Mouse (Mus musculus) cortical plate, adult 2 months (tissue): Measurements from ENCODE around the gene Il13ra1. TPM values are rescaled to one million over a fixed set of nuclear protein-coding genes. Genes with fewer than 3 reads are reported as not detected.
A peak's percentile ranks its signal among the peaks of the same experiment; 100 is the strongest.

Source experiments
- H3K27ac ChIP-seq: fragments of 200-500 bp; 2 replicates; pipeline ENCODE4 v1.5.1; 2012; ENCODE audit warnings: low read length, control low read depth, inconsistent platforms; ENCODE audit not compliant: insufficient read depth
- H3K4me1 ChIP-seq: fragments of 200-500 bp; 2 replicates; pipeline ENCODE4 v1.6.1; 2011; ENCODE audit warnings: low read length; ENCODE audit not compliant: control insufficient read depth, insufficient read depth
- H3K4me3 ChIP-seq: fragments of 200-500 bp; 2 replicates; pipeline ENCODE4 v1.5.1; 2011; ENCODE audit warnings: mild to moderate bottlenecking, low read length, control low read depth; ENCODE audit not compliant: insufficient read depth
- CTCF ChIP-seq: fragments of 200-500 bp; IDR thresholded peaks from 2 replicates; pipeline ENCODE4 v1.5.1; 2011; ENCODE audit warnings: mild to moderate bottlenecking, control low read depth, low read length; ENCODE audit not compliant: insufficient read depth; ENCODE audit errors: extremely low read depth
- POLR2A ChIP-seq: fragments of 200-500 bp; IDR thresholded peaks from 2 replicates; pipeline ENCODE4 v1.6.1; 2011; ENCODE audit warnings: mild to moderate bottlenecking, low read length, control low read depth; ENCODE audit not compliant: insufficient read depth; ENCODE audit errors: extremely low read depth
- polyA plus RNA-seq: library from polyadenylated mRNA; depleted of rRNA; stranded (reverse); fragments of >200 nt; gene quantifications from 2 replicates; pipeline ENCODE4 v1.2.3, GENCODE M21; 2012; rRNA removed

Il13ra1 gene
- polyA plus RNA-seq, result 2.9 and 3.0 TPM in 2 replicates

DNA sequence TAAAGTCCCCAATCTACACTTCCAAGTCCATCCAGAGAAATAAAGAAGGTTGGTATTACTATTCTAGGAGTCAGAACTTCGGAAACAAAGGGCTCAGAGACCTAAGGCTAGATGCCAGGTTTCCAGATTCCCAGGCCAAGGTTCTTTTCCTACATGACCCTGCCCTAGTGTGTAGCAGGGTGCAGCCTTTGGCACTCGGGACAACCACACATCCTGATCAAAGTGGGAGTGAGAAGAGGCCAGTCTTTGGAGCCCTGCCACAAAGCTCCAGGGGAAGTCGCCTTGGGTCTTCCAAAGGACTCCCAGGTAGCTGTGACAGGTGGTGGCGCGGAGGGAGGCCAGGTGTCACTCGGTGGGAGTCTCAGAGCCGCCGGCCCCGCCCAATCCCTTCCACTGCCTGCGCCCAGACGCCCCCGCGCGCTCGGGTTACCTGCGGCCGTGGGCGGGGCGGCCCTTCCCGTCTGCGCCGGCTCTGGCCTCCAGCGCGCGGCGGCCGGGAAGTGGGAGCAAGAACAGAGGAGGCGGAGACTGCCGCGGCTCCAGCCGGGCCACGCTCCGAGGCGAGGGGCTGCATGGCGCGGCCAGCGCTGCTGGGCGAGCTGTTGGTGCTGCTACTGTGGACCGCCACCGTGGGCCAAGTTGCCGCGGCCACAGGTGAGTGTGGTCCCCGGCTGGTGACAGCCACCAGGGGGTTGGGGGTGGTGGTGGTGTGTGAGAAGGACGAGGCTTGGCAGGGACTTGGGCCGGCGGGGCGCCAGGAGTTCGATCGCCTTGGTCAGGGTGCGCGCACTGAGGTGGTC, at the start of gene Il13ra1:
Gene Il13ra1 (plus strand): TSS at position 489 of the 800 bp plus-strand sequence.
- TF ChIP-seq POLR2A (no peak), CTCF (no peak)

DNA sequence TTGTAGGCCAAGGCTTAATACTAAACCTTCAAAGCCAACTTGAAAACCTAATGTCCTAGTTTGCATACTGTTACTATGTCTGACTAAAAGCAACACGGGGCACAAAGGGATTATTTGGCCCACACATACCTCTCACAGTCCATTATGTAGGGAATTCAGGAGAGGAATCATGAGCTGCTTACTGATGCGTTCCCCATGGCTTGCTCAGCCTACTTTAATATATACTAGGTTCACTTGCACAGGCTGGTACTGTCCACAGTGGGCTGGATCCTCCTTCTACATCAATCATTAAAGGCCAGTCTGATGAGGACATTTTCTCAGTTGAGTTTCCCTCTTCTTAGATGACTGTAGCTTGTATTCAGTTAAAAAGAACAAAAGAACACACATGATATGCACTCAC, 37.9 kb upstream of the Il13ra1 start:
- no peaks in the 10 kb centered on the region for H3K4me1 ChIP-seq
- no peak overlapping the region for H3K27ac ChIP-seq
- TF ChIP-seq CTCF, result no peak
- TF ChIP-seq POLR2A, result no peak
- H3K4me3 ChIP-seq, result no peak overlapping the region

More for the DNA sequence above, at the start of gene Il13ra1:
- 0 out of 2 replicates have a peak within 1 kb of the TSS, but pooled peaks have one; percentile 23 for H3K27ac ChIP-seq
- H3K4me3 ChIP-seq, result peak within 1 kb of the TSS; percentile 38
- no peaks in the 10 kb centered on the region for H3K4me1 ChIP-seq

DNA sequence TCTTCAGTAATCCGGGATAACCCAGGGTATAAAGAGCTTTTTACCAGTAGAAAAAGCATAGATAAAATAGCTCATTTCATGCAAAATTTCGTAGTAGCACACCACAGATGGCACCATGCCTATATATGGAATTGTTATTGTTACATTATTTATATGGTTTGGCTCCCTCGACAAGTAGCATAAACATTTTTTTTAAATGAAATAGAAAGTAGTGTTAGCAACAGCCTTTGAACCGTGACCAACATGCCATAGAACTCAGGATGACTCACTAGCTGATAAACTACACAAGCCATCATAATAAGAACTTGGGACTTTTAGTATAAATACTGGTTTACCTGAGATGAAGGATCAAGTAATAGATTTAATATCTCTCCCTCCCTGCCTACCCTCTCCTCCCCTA, 34.7 kb upstream of the Il13ra1 start:
- no peaks in the 10 kb centered on the region for H3K4me1 ChIP-seq
- TF ChIP-seq POLR2A, result no peak
- no peak for TF ChIP-seq CTCF
- no peak overlapping the region for H3K27ac ChIP-seq
- no peak overlapping the region for H3K4me3 ChIP-seq

DNA sequence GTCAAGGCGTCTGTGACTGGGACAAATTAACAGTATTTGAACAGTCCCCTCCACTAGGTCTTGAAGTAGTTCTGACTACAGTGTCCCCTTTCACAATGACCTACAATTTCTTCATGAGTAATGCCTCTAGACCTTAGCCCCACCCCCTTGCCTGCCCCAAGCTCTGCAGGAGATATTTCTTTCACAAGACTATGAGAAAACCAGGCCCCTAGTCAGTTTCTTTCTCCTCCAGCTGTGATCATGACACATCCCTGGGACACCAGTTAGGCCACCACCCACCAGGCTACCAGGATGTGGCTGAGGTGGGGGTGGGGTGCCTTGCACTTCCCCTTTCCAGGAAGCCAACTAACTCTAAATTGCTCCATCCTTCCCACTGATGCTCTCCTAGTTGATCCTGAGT, 29.0 kb upstream of the Il13ra1 start:
- TF ChIP-seq CTCF, result no peak
- no peak for TF ChIP-seq POLR2A
- no peak overlapping the region; the same call in 1 of the 2 replicates for H3K27ac ChIP-seq
- H3K4me1 ChIP-seq, result no peaks in the 10 kb centered on the region
- H3K4me3 ChIP-seq, result no peak overlapping the region

DNA sequence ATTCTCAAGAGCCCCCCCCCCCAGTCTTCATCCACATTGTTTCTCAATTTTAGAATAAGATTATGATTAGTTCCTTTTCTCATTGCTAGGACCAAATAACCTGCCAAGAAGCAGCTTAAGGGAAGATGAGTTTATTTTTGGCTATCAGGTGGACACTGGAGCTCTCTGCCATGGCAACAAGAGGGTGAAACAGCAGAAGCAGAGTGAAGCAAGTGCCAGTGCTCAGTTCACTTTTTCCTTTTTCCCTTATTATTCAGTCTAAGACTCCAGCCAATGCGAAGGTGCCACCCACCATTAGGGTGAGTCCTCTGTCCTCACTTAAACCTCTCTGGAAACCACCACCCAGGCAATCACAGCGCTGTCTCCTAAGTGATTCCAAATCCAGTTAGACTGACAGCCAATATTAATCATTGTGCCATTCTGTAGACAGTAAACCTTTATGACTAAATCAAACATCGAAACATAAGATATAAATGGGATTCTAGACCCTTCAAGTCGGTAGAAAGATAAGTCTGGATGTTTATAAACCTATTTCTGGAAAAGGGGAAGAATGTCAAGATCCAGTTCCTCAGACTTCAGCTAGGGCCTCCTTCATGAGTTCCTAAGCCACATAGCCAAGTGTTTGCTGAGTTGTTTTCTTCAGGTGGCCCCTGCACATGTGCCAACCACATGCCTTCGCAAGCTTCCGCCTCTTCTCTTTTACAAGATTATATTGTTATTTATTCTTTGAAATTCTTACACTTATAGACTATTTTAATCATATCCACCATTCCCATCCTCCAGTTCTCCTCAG, 23.2 kb upstream of the Il13ra1 start:
- Histone ChIP-seq H3K27ac (no peak overlapping the region), H3K4me3 (no peak overlapping the region), H3K4me1 (no peaks in the 10 kb centered on the region)
- TF ChIP-seq POLR2A (no peak), CTCF (no peak)

DNA sequence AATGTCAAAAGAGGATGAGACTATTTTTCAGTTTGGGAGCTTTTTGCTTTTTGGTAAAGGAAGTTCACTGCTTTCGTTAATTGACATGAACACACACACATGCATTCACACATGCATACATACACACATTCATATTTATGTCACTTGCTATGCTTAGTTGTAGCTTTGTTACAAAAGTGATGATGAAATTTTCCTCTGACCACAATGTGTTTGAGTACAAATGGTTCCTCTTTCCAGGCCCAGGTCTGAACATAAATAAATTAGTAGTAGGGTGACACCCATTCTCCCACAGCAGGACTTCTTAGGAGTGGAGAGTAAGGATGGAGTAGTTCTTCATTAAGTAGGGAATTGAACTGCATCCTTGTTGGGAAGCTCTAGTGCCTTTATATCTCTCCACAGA, 11.0 kb upstream of the Il13ra1 start:
- Histone ChIP-seq H3K27ac (no peak overlapping the region), H3K4me1 (no peaks in the 10 kb centered on the region), H3K4me3 (no peak overlapping the region)
- no peak for TF ChIP-seq POLR2A

DNA sequence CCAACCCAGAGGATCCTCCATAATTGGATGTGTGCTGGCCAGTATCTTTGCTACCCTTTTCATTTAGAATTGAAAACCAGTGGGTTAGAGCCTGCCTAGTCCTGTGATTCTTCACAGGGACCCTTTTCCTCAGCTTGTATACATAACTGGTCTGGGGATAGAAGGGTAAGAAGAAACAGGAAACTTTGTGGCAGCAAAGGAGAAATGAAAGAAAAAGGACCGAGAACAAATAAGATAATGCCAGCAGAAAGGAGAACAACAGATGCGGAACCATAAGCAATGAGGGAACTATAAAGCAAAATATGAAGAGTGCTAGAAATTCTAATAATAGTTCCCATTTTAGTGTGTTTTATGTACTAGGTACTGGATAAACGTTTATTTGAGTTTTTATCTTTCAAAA, 10.6 kb upstream of the Il13ra1 start:
- Histone ChIP-seq H3K27ac (no peak overlapping the region), H3K4me3 (no peak overlapping the region), H3K4me1 (no peaks in the 10 kb centered on the region)
- TF ChIP-seq CTCF (no peak), POLR2A (no peak)

DNA sequence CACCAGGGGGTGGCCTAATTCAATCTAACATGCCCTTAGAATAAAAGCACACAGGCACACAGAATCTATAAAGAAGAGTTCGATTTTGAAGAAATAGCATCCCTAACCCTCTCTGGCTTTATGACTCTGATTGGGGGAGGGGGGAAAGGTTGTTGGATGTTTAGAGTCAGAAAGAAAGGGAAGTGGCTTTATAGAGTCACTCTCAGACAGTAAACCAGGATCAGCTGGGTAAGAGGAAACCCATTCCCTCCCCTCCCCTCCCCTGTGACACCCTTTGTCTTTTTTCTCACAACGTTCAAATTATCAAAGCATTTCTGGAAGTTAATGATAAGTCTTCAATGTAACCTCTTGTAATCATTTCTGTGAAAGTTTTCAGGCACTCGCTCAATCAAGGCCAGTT, 3.3 kb upstream of the Il13ra1 start:
- Histone ChIP-seq H3K4me1 (no peaks in the 10 kb centered on the region), H3K27ac (no peak overlapping the region), H3K4me3 (no peak overlapping the region)
- no peak for TF ChIP-seq CTCF
- no peak for TF ChIP-seq POLR2A

DNA sequence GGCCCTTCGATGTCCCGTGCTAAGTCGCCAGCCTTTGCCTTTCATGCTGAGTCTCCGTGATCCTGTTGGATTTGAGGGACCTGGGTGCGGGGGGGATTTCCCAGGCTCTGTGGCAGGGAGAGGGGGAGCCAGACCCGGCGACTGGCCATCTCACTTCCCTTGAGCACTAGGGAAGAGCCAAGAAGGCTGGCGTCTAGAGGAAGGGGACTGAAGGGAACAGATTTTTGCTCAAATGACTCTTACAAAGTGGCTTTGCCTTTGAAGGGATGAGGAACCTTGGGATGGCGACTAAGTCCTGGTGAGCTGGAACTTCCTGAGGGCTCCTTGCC, 476 bp downstream of the Il13ra1 start:
- no peak for TF ChIP-seq CTCF
- no peak for TF ChIP-seq POLR2A
- H3K4me1 ChIP-seq, result no peaks in the 10 kb centered on the region

DNA sequence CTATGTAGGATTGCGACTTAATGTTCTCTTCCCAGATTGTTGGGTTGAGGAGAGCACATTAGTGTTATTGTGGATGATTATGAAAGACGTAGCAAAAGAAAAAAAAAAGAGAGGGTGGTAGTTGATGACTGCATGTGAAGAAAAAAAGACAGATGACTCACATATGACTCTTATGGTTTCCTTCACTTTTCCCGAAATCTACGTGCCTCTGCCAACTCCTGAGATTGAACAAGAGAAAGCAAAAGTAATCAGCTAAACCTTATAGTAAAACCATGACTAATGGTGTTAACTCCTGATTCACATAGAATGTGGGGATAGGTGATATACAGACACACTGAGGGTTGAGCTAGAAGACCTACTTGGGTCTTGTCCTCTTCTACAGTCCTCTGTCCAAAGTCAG, 3.3 kb downstream of the Il13ra1 start:
- TF ChIP-seq CTCF (no peak), POLR2A (no peak)
- Histone ChIP-seq H3K4me1 (no peaks in the 10 kb centered on the region), H3K4me3 (no peak overlapping the region), H3K27ac (no peak overlapping the region)

More for the DNA sequence above, 476 bp downstream of the Il13ra1 start:
- Histone ChIP-seq H3K27ac (0 out of 2 replicates have a peak overlapping the region, but pooled peaks have one; percentile 23), H3K4me3 (peak overlapping the region; percentile 38)
